Mouse (Mus musculus) central nervous system, embryonic 18 days (tissue): ENCODE data around the gene Ppm1e. TPM values are rescaled to one million over a fixed set of nuclear protein-coding genes. Genes with fewer than 3 reads are reported as not detected.

Experiments
- polyA plus RNA-seq: library from polyadenylated mRNA; depleted of rRNA; stranded (reverse); fragments of >200 nt; gene quantifications from 2 replicates; pipeline ENCODE4 v1.2.3, GENCODE M21; 2012; rRNA removed

Gene Ppm1e
- polyA plus RNA-seq, result 54.1 and 59.2 TPM in 2 replicates

DNA sequence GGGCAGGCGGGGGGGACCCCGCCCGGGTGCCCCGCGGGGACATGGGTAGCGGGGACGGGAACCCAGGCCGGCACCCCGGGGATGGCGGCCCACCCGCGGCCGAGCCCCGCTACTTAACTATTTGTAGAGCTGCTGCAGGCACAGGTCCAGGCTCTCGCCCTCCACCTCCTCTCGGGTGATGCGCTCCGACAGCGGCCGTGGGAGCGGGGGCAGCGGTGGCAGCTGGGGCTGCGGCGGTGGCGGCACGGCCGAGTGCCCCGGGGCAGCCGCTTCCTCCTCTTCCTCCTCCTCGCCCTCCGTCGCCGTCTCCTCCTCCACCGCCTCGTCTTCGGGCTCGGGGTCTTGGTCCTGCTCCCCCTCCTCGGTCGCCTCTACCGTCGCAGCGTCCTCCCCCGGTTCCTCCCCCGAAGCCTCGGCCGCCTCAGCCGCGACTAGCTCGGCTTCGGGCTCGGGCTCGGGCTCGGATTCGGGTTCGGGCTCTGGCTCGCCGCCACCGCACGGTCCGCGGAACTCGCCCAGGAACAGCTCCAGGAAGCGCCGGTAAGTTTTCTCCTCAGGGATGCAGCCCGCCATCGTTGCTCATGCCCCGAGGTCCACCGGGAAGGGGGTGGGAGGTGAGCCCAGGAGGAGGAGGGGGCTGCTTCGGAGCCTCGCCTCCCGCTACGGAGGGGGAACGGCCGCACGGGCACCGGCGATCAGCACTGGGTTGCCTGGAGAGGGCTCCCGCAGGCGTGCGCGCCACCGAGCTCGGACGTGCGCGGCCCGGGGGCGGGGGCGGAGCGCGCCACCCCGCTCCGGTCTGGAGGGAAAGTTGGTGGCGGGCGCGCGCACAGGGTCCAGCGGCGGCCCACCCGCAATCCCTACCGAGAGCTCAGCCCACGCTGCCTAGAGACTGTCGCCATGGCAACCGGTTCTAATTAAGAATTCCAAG, at the start of gene Ppm1e:
Ppm1e (minus strand) TSS at position 693 of the 931 bp plus-strand sequence.

DNA sequence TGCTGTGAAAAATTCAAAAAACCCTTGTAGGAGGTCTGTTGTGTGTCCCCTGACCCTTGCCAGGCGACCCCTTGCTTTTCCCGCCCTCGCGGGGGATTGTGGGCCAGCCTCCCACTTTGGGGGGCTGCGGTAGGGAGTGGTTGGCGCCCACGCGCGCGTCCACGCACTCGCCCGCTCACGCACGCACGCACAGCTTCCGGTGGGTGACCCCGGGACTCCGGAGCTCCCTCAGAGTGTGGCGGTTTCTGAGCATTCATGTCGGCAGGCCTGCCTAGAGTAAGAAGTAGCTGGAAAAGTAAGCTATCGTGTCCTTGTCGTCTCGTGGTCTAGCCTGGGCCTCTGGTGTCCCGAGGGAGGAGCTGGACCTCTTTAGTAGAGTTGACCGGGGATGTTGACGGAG, 46.1 kb upstream of the Ppm1e start, which contains the start of the genes Rad51c and Tex14:
Rad51c (minus strand) TSS at position 79 of the 400 bp plus-strand sequence.
Tex14 (plus strand) TSS at position 190 of the 400 bp plus-strand sequence.

Other genes starting within 250 kb of the Ppm1e start
- gene Ska2, start 249.8 kb downstream of the Ppm1e start, polyA plus RNA-seq, result 39.4 and 41.0 TPM in 2 replicates
- 55.6 and 56.1 TPM in 2 replicates for gene Trim37, start 231.9 kb downstream of the Ppm1e start, polyA plus RNA-seq
- gene Rad51c, start 45.9 kb upstream of the Ppm1e start, polyA plus RNA-seq, result 4.2 and 4.7 TPM in 2 replicates
- 0.34 and 0.90 TPM in 2 replicates for gene Tex14, start 46.0 kb upstream of the Ppm1e start, polyA plus RNA-seq
- gene Gm11492, start 207.6 kb upstream of the Ppm1e start, polyA plus RNA-seq, result not detected in 2 replicates
- gene Sept4, start 209.9 kb upstream of the Ppm1e start, polyA plus RNA-seq, result 34.0 and 38.4 TPM in 2 replicates
- 64.5 and 66.9 TPM in 2 replicates for gene Mtmr4, start 233.1 kb upstream of the Ppm1e start, polyA plus RNA-seq